Mouse (Mus musculus) MEL (cell line): Measurements from ENCODE around the gene Tln2. TPM values are rescaled to one million over a fixed set of nuclear protein-coding genes. Genes with fewer than 3 reads are reported as not detected.

ENCODE experiments used
- DNase-seq: peaks from one replicate; pipeline ENCODE4 v3.0.0; 2011; ENCODE audit warnings: low read depth, low spot score
- H3K27ac ChIP-seq: 2 replicates; pipeline ENCODE4 v1.5.1; 2012; ENCODE audit warnings: low read depth, mild to moderate bottlenecking, control low read depth, low read length, moderate library complexity; ENCODE audit not compliant: control insufficient read depth
- H3K27me3 ChIP-seq, 2 experiments: fragments of 150-350 bp in 1 of 2; sonication (generic) in 1 of 2; 2 replicates each; pipeline ENCODE4 v1.6.1; 2012; ENCODE audit warnings: low read length in 2 of 2, mild to moderate bottlenecking in 2 of 2, improper control_type of control experiment in 1 of 2, moderate library complexity in 1 of 2; ENCODE audit not compliant: insufficient read depth in 2 of 2, control insufficient read depth in 1 of 2
- H3K36me3 ChIP-seq, 2 experiments: 2 replicates each; pipeline ENCODE4 v1.6.1; 2012 to 2014; ENCODE audit warnings: low read length in 2 of 2, improper control_type of control experiment in 1 of 2, inconsistent platforms in 1 of 2, mild to moderate bottlenecking in 1 of 2; ENCODE audit not compliant: insufficient read depth in 2 of 2, control insufficient read depth in 1 of 2
- H3K4me1 ChIP-seq, 2 experiments: fragments of 150-350 bp in 1 of 2; sonication (generic) in 1 of 2; 2 replicates each; pipeline ENCODE4 v1.6.1; 2012; ENCODE audit warnings: low read length in 2 of 2, improper control_type of control experiment in 1 of 2, mild to moderate bottlenecking in 1 of 2; ENCODE audit not compliant: insufficient read depth in 2 of 2, control insufficient read depth in 1 of 2
- H3K4me3 ChIP-seq, 2 experiments: fragments of 150-350 bp in 1 of 2; sonication (generic) in 1 of 2; 2 replicates each; pipeline ENCODE4 v1.5.1; 2012; ENCODE audit warnings: low read depth in 2 of 2, low read length in 2 of 2, mild to moderate bottlenecking in 2 of 2, moderate library complexity in 2 of 2, control low read depth in 1 of 2, improper control_type of control experiment in 1 of 2; ENCODE audit not compliant: control insufficient read depth in 1 of 2, insufficient read depth in 1 of 2
- H3K79me2 ChIP-seq: 2 replicates; pipeline ENCODE4 v1.6.1; 2012; ENCODE audit warnings: mild to moderate bottlenecking, low read length, moderate library complexity; ENCODE audit not compliant: control insufficient read depth, poor library complexity, insufficient read depth
- H3K9ac ChIP-seq: 2 replicates; pipeline ENCODE4 v1.6.1; 2012; ENCODE audit warnings: low read depth, mild to moderate bottlenecking, control low read depth, low read length, moderate library complexity; ENCODE audit not compliant: control insufficient read depth, poor library complexity, severe bottlenecking
- H3K9me3 ChIP-seq: fragments of 150-350 bp; sonication (generic); replicated peaks from 2 replicates; pipeline ENCODE4 v1.6.1; 2012; ENCODE audit warnings: mild to moderate bottlenecking, low read length, improper control_type of control experiment, moderate library complexity; ENCODE audit not compliant: insufficient read depth
- BHLHE40 ChIP-seq: IDR thresholded peaks from 2 replicates; pipeline ENCODE4 v1.6.1; 2012; ENCODE audit warnings: low read depth, mild to moderate bottlenecking, inconsistent platforms, low read length, improper control_type of control experiment, borderline replicate concordance
- CHD1 ChIP-seq: IDR thresholded peaks from 2 replicates; pipeline ENCODE4 v1.6.1; 2012; ENCODE audit warnings: low read depth, mild to moderate bottlenecking, inconsistent platforms, low read length, improper control_type of control experiment
- CTCF ChIP-seq, 3 experiments: IDR thresholded peaks in 2 of 3; conservative IDR thresholded peaks in 1 of 3; 2 replicates each; pipeline ENCODE4 v1.5.1; 2011 to 2012; ENCODE audit warnings: low read length in 3 of 3, low read depth in 2 of 3, mild to moderate bottlenecking in 2 of 3, improper control_type of control experiment in 1 of 3, inconsistent platforms in 1 of 3, mixed read lengths in 1 of 3, moderate library complexity in 1 of 3; ENCODE audit not compliant: control insufficient read depth in 1 of 3, insufficient read depth in 1 of 3, poor library complexity in 1 of 3, severe bottlenecking in 1 of 3
- GATA1 ChIP-seq: IDR thresholded peaks from 2 replicates; pipeline ENCODE4 v1.6.1; 2011; ENCODE audit warnings: low read depth, low read length, improper control_type of control experiment
- HCFC1 ChIP-seq: IDR thresholded peaks from 2 replicates; pipeline ENCODE4 v1.6.1; 2012; ENCODE audit warnings: low read depth, mild to moderate bottlenecking, inconsistent platforms, low read length, improper control_type of control experiment, moderate library complexity
- MAFK ChIP-seq: IDR thresholded peaks from 2 replicates; pipeline ENCODE4 v1.6.1; 2011; ENCODE audit warnings: low read depth, mild to moderate bottlenecking, low read length, improper control_type of control experiment, borderline replicate concordance
- MAX ChIP-seq: IDR thresholded peaks from 2 replicates; pipeline ENCODE4 v1.6.1; 2011; ENCODE audit warnings: low read length, improper control_type of control experiment
- MAZ ChIP-seq: IDR thresholded peaks from 2 replicates; pipeline ENCODE4 v1.6.1; 2012; ENCODE audit warnings: low read depth, mild to moderate bottlenecking, inconsistent platforms, low read length, improper control_type of control experiment
- MYB ChIP-seq: IDR thresholded peaks from 2 replicates; pipeline ENCODE4 v1.6.1; 2011; ENCODE audit warnings: mild to moderate bottlenecking, low read depth, low read length, improper control_type of control experiment
- MYC ChIP-seq: IDR thresholded peaks from 2 replicates; pipeline ENCODE4 v1.6.1; 2011; ENCODE audit warnings: low read depth, mild to moderate bottlenecking, low read length, improper control_type of control experiment, moderate library complexity
- POLR2A ChIP-seq, 2 experiments: IDR thresholded peaks; 2 replicates each; pipeline ENCODE4 v1.6.1; 2011 to 2012; ENCODE audit warnings: low read length in 2 of 2, mild to moderate bottlenecking in 2 of 2, control low read depth in 1 of 2, improper control_type of control experiment in 1 of 2, low read depth in 1 of 2, moderate library complexity in 1 of 2; ENCODE audit not compliant: control insufficient read depth in 1 of 2, insufficient read depth in 1 of 2, poor library complexity in 1 of 2
- RAD21 ChIP-seq: IDR thresholded peaks from 2 replicates; pipeline ENCODE4 v1.6.1; 2011; ENCODE audit warnings: mild to moderate bottlenecking, low read depth, low read length, improper control_type of control experiment
- SMC3 ChIP-seq: IDR thresholded peaks from 2 replicates; pipeline ENCODE4 v1.6.1; 2011; ENCODE audit warnings: low read depth, low read length, improper control_type of control experiment
- TCF12 ChIP-seq: IDR thresholded peaks from 2 replicates; pipeline ENCODE4 v1.6.1; 2014; ENCODE audit warnings: low read depth, mild to moderate bottlenecking, inconsistent platforms, low read length, improper control_type of control experiment, moderate library complexity
- UBTF ChIP-seq: IDR thresholded peaks from 2 replicates; pipeline ENCODE4 v1.6.1; 2012; ENCODE audit warnings: low read depth, mild to moderate bottlenecking, inconsistent platforms, low read length, improper control_type of control experiment, moderate library complexity, borderline replicate concordance; ENCODE audit not compliant: insufficient read depth
- USF2 ChIP-seq, 2 experiments: IDR thresholded peaks; 2 replicates each; pipeline ENCODE4 v1.6.1; 2011 to 2012; ENCODE audit warnings: improper control_type of control experiment in 2 of 2, low read length in 2 of 2, borderline replicate concordance in 1 of 2, inconsistent platforms in 1 of 2, low read depth in 1 of 2, mild to moderate bottlenecking in 1 of 2; ENCODE audit not compliant: insufficient read depth in 1 of 2
- ZC3H11A ChIP-seq: IDR thresholded peaks from 2 replicates; pipeline ENCODE4 v1.6.1; 2012; ENCODE audit warnings: low read depth, mild to moderate bottlenecking, inconsistent platforms, low read length, improper control_type of control experiment
- ZKSCAN1 ChIP-seq: IDR thresholded peaks from 2 replicates; pipeline ENCODE4 v1.6.1; 2012; ENCODE audit warnings: low read depth, mild to moderate bottlenecking, inconsistent platforms, low read length, improper control_type of control experiment, moderate library complexity
- ZMIZ1 ChIP-seq: IDR thresholded peaks from 2 replicates; pipeline ENCODE4 v1.6.1; 2012; ENCODE audit warnings: low read depth, mild to moderate bottlenecking, inconsistent platforms, low read length, improper control_type of control experiment, moderate library complexity
- ZNF384 ChIP-seq: IDR thresholded peaks from 2 replicates; pipeline ENCODE4 v1.6.1; 2012; ENCODE audit warnings: low read depth, mild to moderate bottlenecking, inconsistent platforms, low read length, improper control_type of control experiment
- polyA plus RNA-seq, 2 experiments: library from polyadenylated mRNA; stranded (reverse) in 1 of 2; unstranded in 1 of 2; fragments of >175 nt in 1 of 2; fragments of >200 nt in 1 of 2; gene quantifications; 2 replicates each; pipeline versions ENCODE4 v1.2.1 to v1.2.4; 2012; ENCODE audit warnings: low replicate concordance in 2 of 2, low read depth in 1 of 2; ENCODE audit not compliant: insufficient read length in 2 of 2, insufficient read depth in 1 of 2, missing spikeins in 1 of 2
- total RNA-seq: library from RNA; depleted of rRNA; stranded (reverse); fragments of 300-350 nt; gene quantifications from 2 replicates; pipeline ENCODE4 v1.2.3, GENCODE M21; 2012

Tln2 gene
- total and polyA plus RNA-seq, 3 experiments, result not detected

GRCm38 (mm10) chr9:67441484-67441883 is 118.0 kb downstream of the Tln2 start:
- no peak for TF ChIP-seq ZMIZ1
- TF ChIP-seq MAZ, result no peak
- no peak for TF ChIP-seq RAD21
- TF ChIP-seq ZC3H11A, result no peak
- no peak for TF ChIP-seq UBTF
- TF ChIP-seq GATA1, result no peak
- TF ChIP-seq POLR2A (IDR thresholded peaks at IDR 0.05; ENCODE audit: control insufficient read depth in 1 of 2, insufficient read depth in 1 of 2, low read depth in 1 of 2, low read length in 2 of 2, poor library complexity in 1 of 2), result no peak
- no peak for TF ChIP-seq CHD1
- no peak for TF ChIP-seq MAFK
- TF ChIP-seq BHLHE40, result no peak
- no peak for TF ChIP-seq TCF12
- no peak for TF ChIP-seq MYB
- TF ChIP-seq SMC3, result no peak
- no peak for TF ChIP-seq MAX
- TF ChIP-seq CTCF (IDR thresholded peaks at IDR 0.05 in 2 of 3, conservative IDR thresholded peaks at IDR 0.05 in 1 of 3; ENCODE audit: control insufficient read depth in 1 of 3, insufficient read depth in 1 of 3, low read depth in 2 of 3, low read length in 3 of 3, poor library complexity in 1 of 3, severe bottlenecking in 1 of 3), result no peak
- TF ChIP-seq ZNF384, result no peak
- TF ChIP-seq ZKSCAN1, result no peak
- TF ChIP-seq MYC, result no peak
- TF ChIP-seq HCFC1, result no peak
- Histone ChIP-seq H3K9ac (no peak overlapping the region), H3K27ac (no peak overlapping the region), H3K36me3 (no peaks in the 10 kb centered on the region), H3K9me3 (no peaks in the 10 kb centered on the region; the same call in 1 of the 2 replicates), H3K27me3 (no peaks in the 10 kb centered on the region), H3K4me1 (no peaks in the 10 kb centered on the region), H3K79me2 (no peaks in the 10 kb centered on the region), H3K4me3 (no peak overlapping the region)
- no peak for DNase-seq

GRCm38 (mm10) chr9:67437511-67437910 is 122.0 kb downstream of the Tln2 start:
- Histone ChIP-seq H3K79me2 (no peaks in the 10 kb centered on the region), H3K27ac (no peak overlapping the region), H3K36me3 (no peaks in the 10 kb centered on the region), H3K9me3 (no peaks in the 10 kb centered on the region; the same call in 1 of the 2 replicates), H3K9ac (no peak overlapping the region), H3K4me1 (no peaks in the 10 kb centered on the region), H3K27me3 (no peaks in the 10 kb centered on the region), H3K4me3 (no peak overlapping the region)
- TF ChIP-seq USF2 (IDR thresholded peaks at IDR 0.05; ENCODE audit: borderline replicate concordance in 1 of 2, insufficient read depth in 1 of 2, low read depth in 1 of 2, low read length in 2 of 2) (no peak), MAFK (no peak)
- no peak for DNase-seq
